Mouse (Mus musculus) olfactory bulb, adult 2 months (tissue): ENCODE results near the gene Peg10.

Source experiments
- CTCF ChIP-seq: fragments of 200-500 bp; IDR thresholded peaks from 2 replicates; pipeline ENCODE4 v1.5.1; 2012; ENCODE audit warnings: low read depth, mild to moderate bottlenecking, low read length, moderate library complexity; ENCODE audit not compliant: insufficient read depth
- POLR2A ChIP-seq: fragments of 200-500 bp; IDR thresholded peaks from 2 replicates; pipeline ENCODE4 v1.6.1; 2012; ENCODE audit warnings: mild to moderate bottlenecking, low read depth, low read length, moderate library complexity; ENCODE audit not compliant: insufficient read depth

DNA sequence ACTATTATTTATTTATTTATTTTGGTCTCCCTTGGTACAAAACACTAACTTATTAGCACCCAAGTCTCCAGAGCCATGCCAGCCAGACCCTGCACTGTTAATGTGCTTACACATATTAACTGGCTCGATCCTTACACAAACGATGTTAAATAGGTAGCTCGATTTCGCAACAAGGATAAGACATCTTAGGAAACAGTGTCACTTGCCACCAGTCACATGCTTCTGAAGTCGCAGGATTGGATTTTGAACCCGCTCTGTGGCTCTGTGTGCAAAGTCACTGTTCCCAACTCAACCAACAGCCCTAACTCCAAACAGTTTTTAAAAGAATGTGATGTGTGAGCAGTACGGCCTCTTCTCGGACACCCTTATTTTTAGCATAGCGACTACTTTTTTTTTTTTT is 10.7 kb upstream of the Peg10 start:
- TF ChIP-seq POLR2A (no peak), CTCF (no peak)
